Mouse (Mus musculus) heart, embryonic 15.5 days (tissue): ENCODE data around the gene Cyb561. TPM values are rescaled to one million over a fixed set of nuclear protein-coding genes. Genes with fewer than 3 reads are reported as not detected.

ENCODE experiments used
- ATAC-seq: fragments of 200-750 bp; cut with Nextera tagmentation; replicated peaks from 2 replicates; pipeline ENCODE4 v1.8.0; 2017; ENCODE audit warnings: low read depth, moderate TSS enrichment; ENCODE audit not compliant: insufficient number of reproducible peaks, insufficient read depth, low FRiP score
- H3K27ac ChIP-seq: fragments of 300-500 bp; sonication (generic); 2 replicates; pipeline ENCODE4 v1.5.1; 2015; ENCODE audit warnings: mild to moderate bottlenecking, inconsistent platforms
- H3K27me3 ChIP-seq: fragments of 300-500 bp; sonication (generic); 2 replicates; pipeline ENCODE4 v1.6.1; 2015; ENCODE audit warnings: inconsistent platforms
- H3K36me3 ChIP-seq: fragments of 300-500 bp; sonication (generic); 2 replicates; pipeline ENCODE4 v1.6.1; 2015; ENCODE audit warnings: mild to moderate bottlenecking, inconsistent platforms
- H3K4me1 ChIP-seq: fragments of 300-500 bp; sonication (generic); replicated peaks from 2 replicates; pipeline ENCODE4 v1.6.1; 2015; ENCODE audit warnings: inconsistent platforms
- H3K4me2 ChIP-seq: fragments of 300-500 bp; sonication (generic); 2 replicates; pipeline ENCODE4 v1.6.1; 2015; ENCODE audit warnings: inconsistent platforms, mild to moderate bottlenecking, moderate library complexity
- H3K4me3 ChIP-seq: fragments of 300-500 bp; sonication (generic); 2 replicates; pipeline ENCODE4 v1.5.1; 2015; ENCODE audit warnings: mild to moderate bottlenecking, inconsistent platforms
- H3K9ac ChIP-seq: fragments of 300-500 bp; sonication (generic); 2 replicates; pipeline ENCODE4 v1.6.1; 2015; ENCODE audit warnings: mild to moderate bottlenecking, inconsistent platforms
- H3K9me3 ChIP-seq: fragments of 300-500 bp; sonication (generic); replicated peaks from 2 replicates; pipeline ENCODE4 v1.6.1; 2016; ENCODE audit warnings: inconsistent platforms
- WGBS: fragments of 180-500 bp; shearing (Covaris S2); methylation state at CpG from one replicate; pipeline ENCODE4 v1.1.7; 2015; ENCODE audit warnings: mixed read lengths; 5-methylcytosine and 5-hydroxymethylcytosine counted together
- polyA plus RNA-seq: library from polyadenylated mRNA; unstranded; fragments of >200 nt; fragmentation: Nextera tagmentation; extraction: Ambion mirVana; gene quantifications from 2 replicates; pipeline ENCODE4 v1.2.1, GENCODE M21; 2015

Cyb561 gene
- polyA plus RNA-seq: 6.2 and 16.8 TPM in 2 replicates

DNA sequence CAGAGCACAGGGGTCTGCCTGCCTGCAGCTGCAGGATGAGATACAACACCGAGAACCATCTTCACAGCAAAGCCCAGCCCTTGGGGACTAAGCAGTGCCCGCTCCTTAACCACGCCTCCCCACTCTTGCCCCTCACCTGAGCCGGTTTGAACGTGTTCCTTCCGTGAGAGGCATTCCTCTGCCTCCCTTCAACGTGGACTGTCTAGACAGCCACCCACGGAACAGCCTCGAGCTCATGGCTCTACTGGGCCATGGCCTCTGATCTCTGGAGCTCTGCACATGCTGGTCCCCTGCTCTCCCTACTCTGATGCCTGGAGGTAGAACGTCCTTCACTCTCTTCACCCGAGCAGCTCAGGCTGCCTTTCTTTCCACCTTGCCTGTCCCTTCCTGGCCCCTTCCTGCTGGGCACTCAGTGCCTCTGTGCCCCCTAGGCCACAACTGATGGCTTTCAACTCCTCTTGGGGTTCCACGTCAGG lies at the start of gene Cyb561:
Gene Cyb561, minus strand, starts transcription at position 426 of the 476 bp plus-strand sequence.
- Histone ChIP-seq H3K36me3 (no peaks in the 10 kb centered on the region), H3K27me3 (peaks cover 13% of the 10 kb centered on the region; the same call in 1 of the 2 replicates), H3K9ac (no peak within 1 kb of the TSS), H3K4me1 (no peaks in the 10 kb centered on the region), H3K27ac (no peak within 1 kb of the TSS), H3K4me3 (no peak within 1 kb of the TSS), H3K9me3 (no peaks in the 10 kb centered on the region), H3K4me2 (no peak within 1 kb of the TSS)
- ATAC-seq: no peak
- WGBS: 68% methylated on average over 12 of the region's 12 CpGs

DNA sequence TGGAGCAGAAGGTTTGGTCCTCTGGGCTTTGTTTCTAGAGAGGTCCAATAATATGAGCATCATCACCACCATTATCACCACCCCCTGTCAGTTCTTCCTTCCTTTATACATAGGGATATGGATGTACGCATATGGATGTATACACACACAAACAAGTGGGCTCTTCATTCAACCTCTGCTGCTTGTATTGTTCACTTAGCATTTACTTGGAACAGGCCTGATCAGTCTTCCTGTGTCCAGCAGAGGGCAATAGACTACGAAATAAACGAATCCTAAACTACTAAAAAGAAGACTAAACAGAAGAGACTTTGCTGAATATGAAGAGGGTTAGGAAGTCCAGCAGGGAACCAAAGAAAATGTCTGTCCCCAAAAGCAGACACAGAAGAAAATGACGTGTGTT lies 48.6 kb upstream of the Cyb561 start:
- no peak for ATAC-seq
- no peaks in the 10 kb centered on the region for H3K4me1 ChIP-seq
- H3K4me3 ChIP-seq: no peak overlapping the region
- no peaks in the 10 kb centered on the region; the same call in 1 of the 2 replicates for H3K27me3 ChIP-seq
- H3K27ac ChIP-seq: no peak overlapping the region
- H3K9me3 ChIP-seq: no peaks in the 10 kb centered on the region
- 32% methylated on average over 4 of the region's 4 CpGs for WGBS
- H3K4me2 ChIP-seq: no peak overlapping the region
- no peaks in the 10 kb centered on the region for H3K36me3 ChIP-seq
- no peak overlapping the region for H3K9ac ChIP-seq

DNA sequence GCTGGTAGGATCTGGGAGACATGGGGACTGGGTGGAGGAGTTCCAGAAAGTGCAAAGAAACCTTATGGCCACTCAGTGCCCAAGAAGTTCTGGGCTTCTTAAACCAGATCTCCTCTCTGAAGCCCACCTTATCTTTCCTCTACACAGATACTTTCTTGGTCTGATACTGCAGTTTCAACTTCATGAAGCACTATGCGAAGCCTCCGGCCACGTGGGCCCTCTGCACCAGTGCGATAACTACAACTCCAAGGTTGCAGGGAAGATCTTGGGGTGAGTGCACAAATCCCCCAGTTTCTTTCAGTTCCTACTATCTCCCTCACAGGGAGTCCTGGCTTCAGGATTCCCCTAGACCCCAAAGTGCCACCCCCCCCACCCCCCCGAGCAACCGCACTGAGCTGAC lies 46.9 kb upstream of the Cyb561 start:
- Histone ChIP-seq H3K9me3 (no peaks in the 10 kb centered on the region), H3K27ac (no peak overlapping the region), H3K4me2 (no peak overlapping the region), H3K27me3 (no peaks in the 10 kb centered on the region; the same call in 1 of the 2 replicates), H3K4me3 (no peak overlapping the region), H3K36me3 (no peaks in the 10 kb centered on the region), H3K4me1 (no peaks in the 10 kb centered on the region), H3K9ac (no peak overlapping the region)
- ATAC-seq: no peak
- WGBS: 88% methylated on average over 6 of the region's 6 CpGs

DNA sequence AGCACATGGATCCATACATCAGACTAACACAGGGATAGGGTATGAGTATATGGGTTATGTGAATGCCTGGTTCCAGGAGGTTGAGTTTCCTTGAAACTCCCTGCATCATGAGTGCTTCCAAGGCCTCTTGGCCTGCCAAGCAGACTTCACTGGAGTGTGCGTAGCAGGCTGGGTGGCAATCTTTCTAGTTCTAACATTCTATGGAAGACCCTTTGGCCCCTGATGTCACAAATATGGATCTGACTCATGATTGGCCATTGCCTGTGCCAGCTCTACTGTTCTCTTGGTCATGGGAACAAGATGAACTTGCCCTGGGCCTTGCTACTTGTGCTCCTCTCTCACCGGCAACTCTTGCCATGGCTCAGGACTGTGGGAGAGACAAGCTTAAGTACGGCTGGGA lies 41.2 kb upstream of the Cyb561 start, which contains the start of gene Ace3:
Gene Ace3, plus strand, starts transcription at position 301 of the 400 bp plus-strand sequence.
- H3K36me3 ChIP-seq: no peaks in the 10 kb centered on the region
- H3K4me2 ChIP-seq: no peak within 1 kb of the TSS
- H3K27me3 ChIP-seq: no peaks in the 10 kb centered on the region
- H3K4me1 ChIP-seq: no peaks in the 10 kb centered on the region
- no peak within 1 kb of the TSS for H3K27ac ChIP-seq
- H3K9ac ChIP-seq: no peak within 1 kb of the TSS
- ATAC-seq: no peak
- WGBS: 89% methylated on average over 3 of the region's 3 CpGs
- no peak within 1 kb of the TSS for H3K4me3 ChIP-seq
- no peaks in the 10 kb centered on the region for H3K9me3 ChIP-seq

DNA sequence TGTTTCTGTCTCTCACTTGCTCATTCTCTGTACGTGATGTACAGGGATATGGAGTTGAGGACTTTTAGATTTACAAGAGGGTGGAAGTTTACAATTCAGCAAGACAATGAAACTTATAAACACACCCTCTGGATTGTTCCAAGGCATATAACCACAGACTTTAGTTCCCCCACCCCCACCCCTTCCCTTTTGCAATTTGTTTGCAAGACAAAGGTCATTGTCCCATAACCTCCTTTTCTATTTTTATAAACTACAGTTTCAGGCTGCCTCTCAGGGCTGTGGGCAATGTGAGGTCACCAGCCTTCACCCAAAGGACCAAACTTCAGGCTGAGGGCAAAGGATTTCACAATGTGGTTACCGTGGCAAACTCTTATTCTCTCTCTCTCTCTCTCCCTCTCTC lies 37.1 kb upstream of the Cyb561 start:
- no peaks in the 10 kb centered on the region for H3K36me3 ChIP-seq
- no peak for ATAC-seq
- 59% methylated on average over 2 of the region's 2 CpGs for WGBS

DNA sequence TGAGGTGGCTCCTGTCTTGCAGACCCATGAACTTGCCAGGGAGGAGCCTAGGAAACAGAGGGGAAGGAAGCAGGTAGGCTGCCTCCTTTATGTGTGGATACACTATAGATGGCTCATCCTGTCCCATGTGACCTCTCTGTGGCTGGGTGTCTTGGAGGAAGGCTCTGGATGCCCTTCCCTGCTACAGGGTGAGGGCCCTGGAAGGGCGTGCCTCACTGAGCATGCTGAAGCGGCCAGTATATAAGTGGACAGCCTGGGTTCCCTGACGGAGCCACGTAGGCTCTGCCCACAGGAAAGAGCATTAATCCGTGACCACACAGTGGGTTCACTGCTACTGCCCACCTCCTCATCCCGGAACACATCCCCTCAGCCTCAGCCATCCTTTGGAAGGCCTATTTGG lies 36.3 kb upstream of the Cyb561 start:
- H3K4me1 ChIP-seq: no peaks in the 10 kb centered on the region; the same call in 1 of the 2 replicates
- H3K9ac ChIP-seq: no peak overlapping the region
- H3K4me2 ChIP-seq: no peak overlapping the region
- WGBS: 78% methylated on average over 6 of the region's 6 CpGs
- no peak overlapping the region for H3K27ac ChIP-seq
- H3K9me3 ChIP-seq: no peaks in the 10 kb centered on the region
- H3K36me3 ChIP-seq: no peaks in the 10 kb centered on the region
- no peak overlapping the region for H3K4me3 ChIP-seq
- no peak for ATAC-seq
- H3K27me3 ChIP-seq: no peaks in the 10 kb centered on the region

More for the DNA sequence above, 37.1 kb upstream of the Cyb561 start:
- Histone ChIP-seq H3K27me3 (no peaks in the 10 kb centered on the region), H3K4me2 (no peak overlapping the region), H3K9ac (no peak overlapping the region), H3K4me1 (no peaks in the 10 kb centered on the region; the same call in 1 of the 2 replicates), H3K9me3 (no peaks in the 10 kb centered on the region), H3K27ac (no peak overlapping the region), H3K4me3 (no peak overlapping the region)

DNA sequence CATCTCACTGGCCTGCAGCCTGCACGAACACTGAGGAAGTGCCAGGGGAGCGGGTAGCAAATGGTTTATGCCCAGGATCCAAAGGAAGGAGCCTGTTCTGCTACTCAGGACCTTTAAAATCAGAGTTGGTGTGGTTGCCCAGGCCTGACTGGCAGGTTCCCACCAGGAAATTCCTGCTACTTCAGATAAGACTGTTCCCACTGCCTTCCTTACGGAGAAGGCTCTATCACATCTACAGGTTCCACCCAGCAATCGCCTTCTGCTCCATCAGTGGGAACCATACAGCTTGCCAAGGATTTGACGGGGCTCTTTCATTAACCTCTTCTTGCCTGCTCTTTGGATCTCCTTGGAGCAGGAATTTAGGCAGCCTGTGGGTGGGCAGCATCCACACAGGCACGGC lies 34.3 kb upstream of the Cyb561 start:
- Histone ChIP-seq H3K4me3 (no peak overlapping the region), H3K9ac (no peak overlapping the region), H3K27ac (no peak overlapping the region), H3K36me3 (no peaks in the 10 kb centered on the region), H3K9me3 (no peaks in the 10 kb centered on the region), H3K4me2 (no peak overlapping the region), H3K4me1 (no peaks in the 10 kb centered on the region; the same call in 1 of the 2 replicates), H3K27me3 (0 out of 2 replicates have a peak, but pooled peaks cover 1% of the 10 kb centered on the region)
- 48% methylated on average over 6 of the region's 6 CpGs for WGBS
- no peak for ATAC-seq

DNA sequence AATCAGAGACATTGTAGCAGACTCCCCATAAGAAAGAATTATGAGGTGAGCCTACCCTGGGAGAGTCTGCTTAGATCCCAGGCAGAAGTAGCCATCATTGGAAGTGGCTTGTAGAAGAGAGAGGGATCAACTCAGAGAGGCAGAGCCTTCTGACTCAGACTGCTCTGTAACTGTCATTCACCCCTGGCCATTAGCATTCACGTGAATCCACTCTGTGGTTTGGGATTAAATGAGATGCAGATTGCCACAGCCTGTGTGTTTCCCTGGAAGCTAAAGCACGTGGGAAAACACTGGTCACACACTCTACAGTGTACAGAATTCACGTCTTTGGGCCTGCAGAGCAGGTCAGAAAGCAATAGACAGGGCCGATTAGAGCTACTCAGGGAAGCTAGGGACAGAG lies 31.3 kb upstream of the Cyb561 start:
- WGBS: 68% methylated on average over 4 of the region's 4 CpGs
- Histone ChIP-seq H3K9me3 (no peaks in the 10 kb centered on the region), H3K27me3 (0 out of 2 replicates have a peak, but pooled peaks cover 8% of the 10 kb centered on the region), H3K36me3 (no peaks in the 10 kb centered on the region), H3K4me2 (no peak overlapping the region), H3K4me1 (no peaks in the 10 kb centered on the region; the same call in 1 of the 2 replicates), H3K9ac (no peak overlapping the region), H3K27ac (no peak overlapping the region), H3K4me3 (no peak overlapping the region)
- ATAC-seq: no peak

DNA sequence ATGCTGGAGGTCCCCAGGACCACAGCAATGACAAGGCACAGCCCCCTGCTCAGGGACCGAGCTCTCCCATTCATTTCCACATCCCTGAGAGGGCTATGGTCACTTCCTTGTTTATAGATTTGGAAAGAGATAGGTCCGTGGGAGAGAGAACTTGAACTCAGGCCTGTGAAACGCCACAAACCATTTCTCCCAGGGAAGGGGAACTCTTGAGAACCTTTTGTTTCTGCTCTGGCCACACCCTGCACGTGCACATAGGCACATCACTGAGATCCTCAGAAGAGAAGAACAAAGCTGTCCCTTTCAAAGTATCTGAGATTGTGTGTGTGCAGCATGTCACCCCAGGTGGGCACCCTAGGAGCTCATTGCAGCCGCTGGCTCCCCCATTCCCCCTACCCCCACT lies 25.5 kb upstream of the Cyb561 start:
- 0 out of 2 replicates have a peak, but pooled peaks cover 20% of the 10 kb centered on the region for H3K27me3 ChIP-seq
- WGBS: 52% methylated on average over 5 of the region's 5 CpGs

DNA sequence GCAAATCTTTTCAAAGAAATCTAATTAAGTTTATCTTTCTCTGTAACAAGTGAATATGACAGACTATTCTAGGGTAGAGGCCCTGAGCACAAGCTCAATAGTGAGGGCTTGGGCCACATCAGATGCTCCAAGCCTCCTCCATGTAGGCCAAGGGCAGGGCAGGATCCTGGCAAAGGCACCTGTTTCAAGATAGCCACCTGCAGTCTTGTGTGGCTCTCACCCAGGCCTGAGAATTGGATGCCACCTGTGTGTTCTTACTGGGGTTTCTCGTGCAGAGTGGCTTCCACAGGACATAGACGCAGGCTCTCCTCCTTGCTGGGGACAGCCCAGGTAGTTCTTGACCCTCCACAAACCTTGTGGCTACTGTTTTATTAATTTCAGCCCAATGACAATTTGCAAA lies 25.1 kb upstream of the Cyb561 start:
- Histone ChIP-seq H3K4me3 (no peak overlapping the region), H3K4me1 (no peaks in the 10 kb centered on the region), H3K9ac (no peak overlapping the region), H3K27me3 (0 out of 2 replicates have a peak, but pooled peaks cover 20% of the 10 kb centered on the region), H3K27ac (no peak overlapping the region), H3K4me2 (no peak overlapping the region), H3K9me3 (no peaks in the 10 kb centered on the region), H3K36me3 (no peaks in the 10 kb centered on the region)
- ATAC-seq: no peak
- 68% methylated on average over 2 of the region's 2 CpGs for WGBS

More for the DNA sequence above, 25.5 kb upstream of the Cyb561 start:
- Histone ChIP-seq H3K9me3 (no peaks in the 10 kb centered on the region), H3K36me3 (no peaks in the 10 kb centered on the region), H3K9ac (no peak overlapping the region), H3K27ac (no peak overlapping the region), H3K4me1 (no peaks in the 10 kb centered on the region), H3K4me3 (no peak overlapping the region), H3K4me2 (no peak overlapping the region)
- no peak for ATAC-seq

DNA sequence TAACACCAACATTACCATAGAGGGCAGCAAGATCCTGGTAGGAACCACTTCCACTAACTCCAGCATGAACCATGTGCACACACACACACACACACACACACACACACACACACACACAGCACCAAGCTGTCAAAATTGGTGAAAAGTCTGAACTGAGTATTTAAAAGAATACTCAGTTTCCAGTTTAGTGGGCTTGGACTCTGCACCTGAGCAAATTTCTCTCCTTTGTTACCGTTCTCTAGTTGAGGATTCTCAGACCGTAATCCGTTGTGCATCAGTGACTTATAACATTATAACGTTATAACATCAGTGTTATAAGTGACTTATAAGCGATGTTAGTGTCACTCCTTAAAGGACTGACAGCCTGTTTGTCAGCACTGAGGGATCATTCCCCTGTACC lies 22.5 kb upstream of the Cyb561 start:
- Histone ChIP-seq H3K9ac (no peak overlapping the region), H3K36me3 (no peaks in the 10 kb centered on the region), H3K4me1 (no peaks in the 10 kb centered on the region), H3K9me3 (no peaks in the 10 kb centered on the region), H3K4me3 (no peak overlapping the region), H3K4me2 (no peak overlapping the region), H3K27ac (no peak overlapping the region), H3K27me3 (peaks cover 31% of the 10 kb centered on the region)
- no peak for ATAC-seq
- 84% methylated on average over 5 of the region's 5 CpGs for WGBS

DNA sequence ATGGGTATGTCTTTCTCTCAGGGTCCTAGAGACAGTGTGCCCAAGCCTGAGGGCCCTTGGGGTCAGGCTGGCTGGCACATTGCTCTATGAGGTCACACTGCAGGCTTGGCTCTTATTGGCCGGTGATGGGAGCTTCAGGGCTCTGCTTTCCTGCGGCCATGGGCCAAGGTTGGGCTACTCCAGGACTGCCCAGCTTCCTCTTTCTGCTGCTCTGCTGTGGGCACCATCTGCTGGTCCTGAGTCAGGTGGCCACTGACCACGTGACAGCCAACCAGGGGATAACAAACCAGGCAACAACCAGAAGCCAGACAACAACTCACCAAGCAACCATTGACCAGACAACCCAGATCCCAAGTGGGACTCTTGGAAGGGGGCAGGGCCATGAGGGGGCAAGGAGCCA lies 21.9 kb upstream of the Cyb561 start:
- ATAC-seq: no peak
- Histone ChIP-seq H3K4me1 (no peaks in the 10 kb centered on the region), H3K27me3 (peaks cover 36% of the 10 kb centered on the region), H3K4me2 (no peak overlapping the region), H3K4me3 (no peak overlapping the region), H3K9me3 (no peaks in the 10 kb centered on the region), H3K9ac (no peak overlapping the region), H3K36me3 (no peaks in the 10 kb centered on the region), H3K27ac (no peak overlapping the region)
- WGBS: 74% methylated on average over 3 of the region's 3 CpGs
